9 mouse cellular contexts compared by ENCODE assay signal in the genomic region with DNA sequence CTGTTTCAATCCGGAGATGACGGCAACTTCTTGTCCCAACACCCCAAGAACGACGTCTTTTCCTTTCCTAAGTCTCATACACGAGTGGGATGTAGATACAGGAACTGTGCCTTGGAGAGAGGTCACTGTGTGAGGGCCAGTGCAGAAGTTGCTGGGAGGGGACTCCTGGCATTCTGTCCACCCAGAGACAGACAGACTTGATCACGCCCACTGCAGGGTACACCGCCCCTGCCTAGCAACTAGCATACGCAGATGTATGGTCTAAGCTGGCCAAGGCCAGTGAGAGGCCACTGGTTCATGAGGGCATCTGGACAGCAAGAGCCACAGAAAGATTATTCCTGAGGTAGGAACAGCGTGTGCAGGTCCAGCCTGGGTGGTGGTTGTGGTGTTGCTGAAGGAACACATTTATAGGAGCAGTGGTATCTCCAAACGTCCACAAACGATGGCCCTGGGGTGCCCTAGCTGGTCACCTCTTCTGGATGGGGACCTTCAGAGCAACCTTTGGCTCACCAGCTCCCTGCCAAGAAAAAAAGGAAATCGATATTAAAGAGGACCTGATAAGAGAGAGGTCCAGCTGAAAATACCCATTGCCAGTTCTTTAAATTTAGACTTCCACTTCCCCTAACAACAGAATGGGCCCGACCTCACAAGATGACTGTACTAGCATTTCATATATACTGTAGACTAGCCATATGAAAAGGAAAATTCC. TPM values are rescaled to one million over a fixed set of nuclear protein-coding genes. Genes with fewer than 3 reads are reported as not detected.
DNase-seq lines count a peak whose midpoint lies in the region; ATAC-seq and TF ChIP-seq lines count a peak whose summit lies in the region.
"Had no signal": no experiment of that assay in that cellular context is flagged by ENCODE, and none has a peak within 500 bp of the region (broad histone marks: within the 10 kb centered on the region; RNA-seq: fewer than 3 reads in every experiment).

No protein-coding gene starts in this region.

- H3K4me2 ChIP-seq in hindbrain, embryonic 13.5 days = peak overlapping the region; percentile 86
- H3K4me2 ChIP-seq in liver, embryonic 14.5 days (ENCODE audit: low read depth) = peak overlapping the region; percentile 72
- peak overlapping the region; percentile 92 for H3K4me2 ChIP-seq in stomach, embryonic 15.5 days

- TF ChIP-seq POLR2A in lung, adult 2 months (IDR thresholded peaks at IDR 0.05; ENCODE audit: borderline replicate concordance, extremely low read depth, low read depth, low read length) = no peak

- 0 out of 2 replicates have a peak, but pooled peaks have one; percentile 1 for ATAC-seq in common myeloid progenitor, adult 5-6 weeks (replicated peaks; ENCODE audit: low read depth, poor library complexity, severe bottlenecking)
- ATAC-seq in hindbrain, embryonic 13.5 days (ENCODE audit: low FRiP score) = peak; percentile 69
- peak; percentile 41; the same call in 1 of the 2 replicates for ATAC-seq in liver, embryonic 14.5 days (ENCODE audit: insufficient read depth)
- peak; percentile 63; the same call in 1 of the 2 replicates for ATAC-seq in stomach, embryonic 15.5 days (ENCODE audit: insufficient read depth, low FRiP score, low read depth)

- peak overlapping the region; percentile 53 for H3K4me3 ChIP-seq in layer of hippocampus, adult 2 months
- peak overlapping the region; percentile 59 for H3K4me3 ChIP-seq in hindbrain, embryonic 13.5 days
- H3K4me3 ChIP-seq in liver, embryonic 14.5 days (ENCODE audit: insufficient read depth in 1 of 2, low read depth in 2 of 2, low read length in 2 of 2) = peak overlapping the region; percentile 26 to 53; a peak in 2 of 4 replicates
- peak overlapping the region; percentile 59 for H3K4me3 ChIP-seq in stomach, embryonic 15.5 days (replicated peaks)
- H3K4me3 ChIP-seq in lung, adult 2 months (replicated peaks; ENCODE audit: extremely low read depth, low read depth, low read length) = no peak overlapping the region

- H3K27ac ChIP-seq in layer of hippocampus, adult 2 months = peak overlapping the region; percentile 93
- H3K27ac ChIP-seq in hindbrain, embryonic 13.5 days = no peak overlapping the region
- H3K27ac ChIP-seq in liver, embryonic 14.5 days = no peak overlapping the region
- H3K27ac ChIP-seq in stomach, embryonic 15.5 days = no peak overlapping the region

- peaks cover 13% of the 10 kb centered on the region for H3K4me1 ChIP-seq in hindbrain, embryonic 13.5 days (replicated peaks)
- H3K4me1 ChIP-seq in liver, embryonic 14.5 days (replicated peaks; ENCODE audit: control insufficient read depth in 2 of 2, insufficient read depth in 2 of 2, low read length in 1 of 2) = peaks cover 0 to 6% of the 10 kb centered on the region in 2 experiments; a peak in 2 of 4 replicates
- peaks cover 12% of the 10 kb centered on the region for H3K4me1 ChIP-seq in stomach, embryonic 15.5 days
- H3K4me1 ChIP-seq in lung, adult 2 months (ENCODE audit: control insufficient read depth, insufficient read depth, low read length) = 0 out of 2 replicates have a peak, but pooled peaks cover 3% of the 10 kb centered on the region

- 49% methylated on average over 13 of the region's 13 CpGs for WGBS in hindbrain, embryonic 13.5 days
- 30% methylated on average over 13 of the region's 13 CpGs for WGBS in liver, embryonic 14.5 days (ENCODE audit: insufficient replicate concordance)
- WGBS in stomach, embryonic 15.5 days = 40% methylated on average over 13 of the region's 13 CpGs
- 37% methylated on average over 13 of the region's 13 CpGs for WGBS in lung, adult 2 months

- no peaks in the 10 kb centered on the region for H3K9me3 ChIP-seq in hindbrain, embryonic 13.5 days
- H3K9me3 ChIP-seq in liver, embryonic 14.5 days (ENCODE audit: control insufficient read depth, low read length) = no peaks in the 10 kb centered on the region
- no peaks in the 10 kb centered on the region for H3K9me3 ChIP-seq in stomach, embryonic 15.5 days

- TF ChIP-seq CTCF in layer of hippocampus, adult 2 months (conservative IDR thresholded peaks at IDR 0.05) = no peak
- TF ChIP-seq CTCF in liver, embryonic 14.5 days (IDR thresholded peaks at IDR 0.05; ENCODE audit: low read depth) = no peak
- no peak for TF ChIP-seq CTCF in lung, adult 2 months (IDR thresholded peaks at IDR 0.05; ENCODE audit: insufficient read depth, low read length)

- DNase-seq in layer of hippocampus, adult 2 months (ENCODE audit: low spot score in 2 of 2) = no peak
- DNase-seq in layer of hippocampus, postnatal 36 days = no peak
- no peak for DNase-seq in liver, embryonic 14.5 days (ENCODE audit: low read depth in 3 of 3, low spot score in 3 of 3)
- DNase-seq in thymus, postnatal 4 days = no peak
- DNase-seq in lung, adult 2 months = no peak

- H3K36me3 ChIP-seq in hindbrain, embryonic 13.5 days = peaks cover 10% of the 10 kb centered on the region
- no peaks in the 10 kb centered on the region for H3K36me3 ChIP-seq in liver, embryonic 14.5 days (replicated peaks; ENCODE audit: control insufficient read depth, insufficient read depth, low read depth)
- H3K36me3 ChIP-seq in stomach, embryonic 15.5 days = no peaks in the 10 kb centered on the region

- H3K27me3 ChIP-seq in hindbrain, embryonic 13.5 days = 0 out of 2 replicates have a peak, but pooled peaks cover 2% of the 10 kb centered on the region
- H3K27me3 ChIP-seq in liver, embryonic 14.5 days (ENCODE audit: control insufficient read depth, insufficient read depth, low read length) = no peaks in the 10 kb centered on the region; the same call in 1 of the 2 replicates
- no peaks in the 10 kb centered on the region for H3K27me3 ChIP-seq in stomach, embryonic 15.5 days (replicated peaks)

- TF ChIP-seq EP300 in liver, embryonic 14.5 days (IDR thresholded peaks at IDR 0.05; ENCODE audit: low read depth) = no peak

- H3K9ac ChIP-seq in hindbrain, embryonic 13.5 days = peak overlapping the region; percentile 75
- H3K9ac ChIP-seq in liver, embryonic 14.5 days (replicated peaks) = no peak overlapping the region
- no peak overlapping the region; the same call in 1 of the 2 replicates for H3K9ac ChIP-seq in stomach, embryonic 15.5 days

RNA-seq across cellular contexts. Expression of gene 6430531B16Rik, which starts 0.6 kb away (rescaled TPM):
- 1 to 10 TPM; 1.3 to 1.5 TPM for total RNA-seq in layer of hippocampus, adult 2 months (2021)
- total RNA-seq in layer of hippocampus, postnatal 36 days (2021) = under 1 TPM; 0.72 to 0.78 TPM
- 0.49 TPM in 1 of 2 replicates, not detected in the other for total RNA-seq in common myeloid progenitor, adult 5-6 weeks (2017)
- polyA plus RNA-seq in hindbrain, embryonic 13.5 days (2015; fragmentation: Nextera tagmentation; extraction: Ambion mirVana) = 0.91 and 1.2 TPM in 2 replicates
- polyA plus RNA-seq in liver, embryonic 14.5 days (2012; rRNA removed) = 0.04 TPM in 1 of 2 replicates, not detected in the other
- not detected in 2 replicates for polyA plus RNA-seq in liver, embryonic 14.5 days (2014; fragmentation: Nextera tagmentation; extraction: Ambion mirVana)
- polyA plus RNA-seq in stomach, embryonic 15.5 days (2015; fragmentation: Nextera tagmentation; extraction: Ambion mirVana) = 0.21 and 0.45 TPM in 2 replicates
- polyA plus RNA-seq in lung, adult 2 months (2012; rRNA removed) = 5.6 and 6.8 TPM in 2 replicates
- polyA plus RNA-seq: large intestine, adult 2 months had no signal

RNA-seq across cellular contexts. Expression of gene Adam8, which starts 13.2 kb away (rescaled TPM):
- 1 to 10 TPM; 3.4 to 6.0 TPM for total RNA-seq in layer of hippocampus, adult 2 months (2021)
- total RNA-seq in layer of hippocampus, postnatal 36 days (2021) = 1 to 10 TPM; 5.7 to 6.9 TPM
- total RNA-seq in common myeloid progenitor, adult 5-6 weeks (2017) = 0.34 and 0.46 TPM in 2 replicates
- 3.9 and 5.3 TPM in 2 replicates for polyA plus RNA-seq in hindbrain, embryonic 13.5 days (2015; fragmentation: Nextera tagmentation; extraction: Ambion mirVana)
- polyA plus RNA-seq in liver, embryonic 14.5 days (2012; rRNA removed) = 0.83 and 0.98 TPM in 2 replicates
- 0.34 and 0.46 TPM in 2 replicates for polyA plus RNA-seq in liver, embryonic 14.5 days (2014; fragmentation: Nextera tagmentation; extraction: Ambion mirVana)
- polyA plus RNA-seq in stomach, embryonic 15.5 days (2015; fragmentation: Nextera tagmentation; extraction: Ambion mirVana) = 2.5 and 2.7 TPM in 2 replicates
- polyA plus RNA-seq in lung, adult 2 months (2012; rRNA removed) = 19.2 and 21.2 TPM in 2 replicates

RNA-seq across cellular contexts. Expression of gene Utf1, which starts 35.6 kb away (rescaled TPM):
- total RNA-seq in layer of hippocampus, adult 2 months (2021) = not detected
- total RNA-seq in layer of hippocampus, postnatal 36 days (2021) = not detected
- total RNA-seq in common myeloid progenitor, adult 5-6 weeks (2017) = not detected in 2 replicates
- polyA plus RNA-seq in hindbrain, embryonic 13.5 days (2015; fragmentation: Nextera tagmentation; extraction: Ambion mirVana) = not detected in 2 replicates
- not detected in 2 replicates for polyA plus RNA-seq in liver, embryonic 14.5 days (2012; rRNA removed)
- not detected in 2 replicates for polyA plus RNA-seq in liver, embryonic 14.5 days (2014; fragmentation: Nextera tagmentation; extraction: Ambion mirVana)
- 0.10 TPM in 1 of 2 replicates, not detected in the other for polyA plus RNA-seq in stomach, embryonic 15.5 days (2015; fragmentation: Nextera tagmentation; extraction: Ambion mirVana)
- polyA plus RNA-seq in lung, adult 2 months (2012; rRNA removed) = 0.09 TPM in 1 of 2 replicates, not detected in the other

RNA-seq across cellular contexts. Expression of gene Zfp511, which starts 57.0 kb away (rescaled TPM):
- 10 to 100 TPM; 24.8 to 28.7 TPM for total RNA-seq in layer of hippocampus, adult 2 months (2021)
- total RNA-seq in layer of hippocampus, postnatal 36 days (2021) = 10 to 100 TPM; 23.7 to 30.7 TPM
- total RNA-seq in common myeloid progenitor, adult 5-6 weeks (2017) = 21.7 and 23.6 TPM in 2 replicates
- 52.5 and 54.2 TPM in 2 replicates for polyA plus RNA-seq in hindbrain, embryonic 13.5 days (2015; fragmentation: Nextera tagmentation; extraction: Ambion mirVana)
- 19.8 and 25.6 TPM in 2 replicates for polyA plus RNA-seq in liver, embryonic 14.5 days (2012; rRNA removed)
- polyA plus RNA-seq in liver, embryonic 14.5 days (2014; fragmentation: Nextera tagmentation; extraction: Ambion mirVana) = 16.9 and 20.0 TPM in 2 replicates
- 34.8 and 35.7 TPM in 2 replicates for polyA plus RNA-seq in stomach, embryonic 15.5 days (2015; fragmentation: Nextera tagmentation; extraction: Ambion mirVana)
- polyA plus RNA-seq in lung, adult 2 months (2012; rRNA removed) = 75.7 and 85.5 TPM in 2 replicates

RNA-seq across cellular contexts. Expression of gene Tubgcp2, which starts 57.3 kb away (rescaled TPM):
- 10 to 100 TPM; 39.9 to 40.6 TPM for total RNA-seq in layer of hippocampus, adult 2 months (2021)
- total RNA-seq in layer of hippocampus, postnatal 36 days (2021) = 10 to 100 TPM; 34.8 to 36.3 TPM
- total RNA-seq in common myeloid progenitor, adult 5-6 weeks (2017) = 47.4 and 54.2 TPM in 2 replicates
- polyA plus RNA-seq in hindbrain, embryonic 13.5 days (2015; fragmentation: Nextera tagmentation; extraction: Ambion mirVana) = 55.8 and 60.9 TPM in 2 replicates
- polyA plus RNA-seq in liver, embryonic 14.5 days (2012; rRNA removed) = 17.4 and 19.3 TPM in 2 replicates
- polyA plus RNA-seq in liver, embryonic 14.5 days (2014; fragmentation: Nextera tagmentation; extraction: Ambion mirVana) = 21.6 and 25.3 TPM in 2 replicates
- polyA plus RNA-seq in stomach, embryonic 15.5 days (2015; fragmentation: Nextera tagmentation; extraction: Ambion mirVana) = 43.8 and 44.8 TPM in 2 replicates
- polyA plus RNA-seq in lung, adult 2 months (2012; rRNA removed) = 19.4 and 25.3 TPM in 2 replicates

Comparison
In these comparisons a context has a peak if more than half of its experiments do, and no peak if none do; other contexts are left out.
1. ATAC-seq: peak in every context shown above with its lines; median percentile 69 in hindbrain, embryonic 13.5 days; 63 in stomach, embryonic 15.5 days; 41 in liver, embryonic 14.5 days; 1 in common myeloid progenitor, adult 5-6 weeks.